Mouse (Mus musculus): ENCODE measurements around the gene Cd46.

The Cd46 gene

DNA sequence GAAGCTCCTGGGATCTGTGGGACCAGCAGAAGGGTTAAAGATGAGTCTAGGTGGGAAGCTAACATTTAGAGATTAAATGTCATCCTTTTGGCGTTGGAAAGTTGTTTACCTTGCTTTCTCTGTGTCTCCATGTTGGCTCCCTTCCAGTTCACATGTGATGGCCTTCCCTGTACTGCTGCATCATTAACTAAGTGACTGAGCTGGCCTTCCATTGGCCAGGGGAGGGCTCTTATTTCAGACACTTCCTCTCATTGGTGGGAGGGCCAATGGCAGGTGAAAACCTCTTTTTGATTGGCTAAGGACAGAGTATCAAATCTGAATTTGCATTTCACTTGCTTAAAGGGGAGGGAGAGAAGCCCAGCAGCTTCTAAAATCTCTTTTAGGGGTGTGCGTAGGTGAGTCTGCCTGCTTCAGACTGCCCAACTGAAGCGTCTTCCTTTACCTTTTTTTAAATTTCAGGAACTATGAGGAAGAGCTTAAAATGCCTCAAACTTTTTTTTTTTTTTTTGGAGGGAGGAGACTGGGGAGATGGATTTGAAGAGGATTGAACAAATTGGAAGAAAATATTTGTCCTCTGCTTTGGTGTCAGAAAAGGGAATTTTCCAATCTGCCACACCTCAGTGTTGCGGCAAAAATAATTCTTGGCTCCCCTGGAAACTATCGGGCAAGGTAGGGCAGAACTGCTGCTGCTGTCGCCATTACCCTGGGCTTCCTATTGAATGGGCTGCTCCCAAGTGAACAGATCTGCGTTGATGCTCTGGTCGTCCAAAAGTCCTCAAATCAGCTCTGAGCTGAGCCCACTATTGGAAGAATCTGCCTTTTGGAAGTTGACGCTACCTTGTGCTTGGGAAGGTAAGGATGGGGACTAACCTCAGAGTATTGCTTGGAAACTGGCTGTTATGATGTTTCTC lies 73.7 kb downstream of the Cd46 start:
- no peak for DNase-seq (ENCODE audit: extremely low spot score, low spot score)

DNA sequence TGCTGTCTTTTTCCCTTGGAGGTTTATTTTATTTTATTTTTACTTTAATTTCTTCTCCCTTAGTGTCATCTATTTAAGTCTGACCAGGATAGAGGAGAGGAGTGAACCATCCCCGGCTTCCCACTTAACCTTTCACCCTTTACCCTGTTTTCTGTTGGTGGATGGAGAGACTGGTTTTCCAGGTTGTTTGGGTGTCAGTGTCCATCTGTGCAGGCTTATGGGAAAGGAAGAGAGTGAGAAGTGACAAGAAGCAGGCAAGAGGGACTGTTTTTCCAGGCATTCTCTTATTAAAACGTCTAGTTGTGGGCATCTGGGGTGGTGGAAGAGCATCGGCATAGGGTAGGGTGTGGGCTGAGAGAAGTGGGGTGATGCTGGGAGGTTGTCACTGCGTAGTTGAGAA lies 74.4 kb downstream of the Cd46 start:
- no peak for DNase-seq (ENCODE audit: extremely low spot score, low spot score)

DNA sequence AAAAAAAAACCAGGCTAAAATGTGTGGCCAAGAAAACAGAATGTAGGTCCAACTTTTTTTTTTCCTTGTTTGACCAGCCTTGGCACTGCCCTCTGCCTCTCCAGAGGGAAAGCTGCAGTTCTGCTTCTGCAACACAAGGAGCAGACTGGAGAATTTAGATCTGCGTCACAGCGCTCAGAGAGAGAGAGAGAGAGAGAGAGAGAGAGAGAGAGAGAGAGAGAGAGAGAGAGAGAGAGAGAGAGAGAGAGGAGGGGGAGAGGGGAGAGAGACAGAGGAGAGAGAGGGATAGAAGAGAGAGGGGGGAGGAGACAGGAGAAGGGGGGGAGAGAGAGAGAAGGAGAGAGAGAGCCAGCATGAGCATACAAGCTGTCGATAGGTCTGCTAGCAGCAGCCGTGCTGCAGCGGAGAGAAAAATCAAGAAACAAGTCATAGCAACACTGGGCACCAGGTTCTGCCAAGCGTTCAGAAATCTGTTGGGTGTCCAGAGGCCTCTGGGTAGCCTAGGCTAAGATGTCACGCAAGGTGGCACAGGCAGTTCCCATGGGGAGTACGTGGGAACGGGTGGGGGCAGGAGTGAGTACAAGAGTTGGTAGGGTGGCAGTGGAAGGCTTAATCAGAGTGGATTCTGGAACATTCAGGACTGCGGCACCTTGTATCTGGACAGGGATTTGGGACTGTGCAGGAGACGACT lies 75.1 kb downstream of the Cd46 start:
- no peak for DNase-seq (ENCODE audit: extremely low spot score, low spot score)

DNA sequence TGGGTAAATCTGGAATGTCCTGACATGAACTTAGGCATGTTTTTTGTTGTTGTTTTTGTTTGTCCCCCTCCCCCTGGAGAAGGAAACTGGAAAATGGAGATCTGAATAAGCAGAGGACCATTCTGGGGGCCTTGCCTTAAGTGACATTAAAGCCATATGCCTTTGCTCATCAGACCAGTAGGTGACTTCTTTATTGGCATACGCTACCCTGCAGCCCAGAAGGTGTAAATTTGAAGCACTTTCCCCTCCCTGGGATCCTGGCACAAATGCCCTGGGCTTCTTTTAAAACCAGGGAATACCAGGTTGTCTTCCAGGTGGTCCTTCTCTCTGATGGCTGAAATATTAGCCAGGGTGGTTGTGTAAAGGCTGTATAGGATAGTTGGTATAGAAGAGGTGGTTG lies 76.8 kb downstream of the Cd46 start:
- DNase-seq (ENCODE audit: extremely low spot score, low spot score): no peak

DNA sequence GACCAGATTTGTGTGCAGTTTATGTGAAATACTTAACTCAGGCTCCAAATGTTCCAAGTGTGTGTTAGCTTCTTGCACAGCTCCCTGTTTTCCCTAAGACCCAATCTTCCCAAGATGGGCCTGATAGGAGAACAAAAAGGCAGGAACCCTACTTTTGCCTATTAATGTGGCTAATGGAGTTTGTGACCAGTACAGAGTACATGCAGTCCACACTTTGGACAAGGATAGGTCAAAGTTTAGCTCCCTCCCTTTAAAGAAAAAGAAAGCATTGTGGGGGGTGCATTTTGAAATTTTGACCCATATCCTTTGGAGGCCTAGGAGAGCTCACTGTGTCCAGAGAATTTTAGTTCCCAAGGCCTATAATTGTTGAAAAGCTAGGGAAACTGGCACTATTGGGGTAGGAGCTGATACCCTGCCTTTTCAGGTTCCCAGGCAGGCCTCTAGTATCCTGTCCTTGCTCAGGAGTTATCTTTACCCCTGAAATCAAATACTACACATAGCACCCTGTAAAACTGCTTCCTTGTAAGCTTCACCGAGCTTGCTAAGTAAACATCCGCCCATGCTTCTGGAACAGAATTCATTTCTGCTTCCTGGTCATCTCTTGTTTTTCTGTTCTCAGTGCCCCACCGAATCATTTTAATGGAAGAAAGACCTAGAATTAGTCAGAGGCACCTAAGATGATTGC lies 77.7 kb downstream of the Cd46 start:
- no peak for DNase-seq (ENCODE audit: extremely low spot score, low spot score)

DNA sequence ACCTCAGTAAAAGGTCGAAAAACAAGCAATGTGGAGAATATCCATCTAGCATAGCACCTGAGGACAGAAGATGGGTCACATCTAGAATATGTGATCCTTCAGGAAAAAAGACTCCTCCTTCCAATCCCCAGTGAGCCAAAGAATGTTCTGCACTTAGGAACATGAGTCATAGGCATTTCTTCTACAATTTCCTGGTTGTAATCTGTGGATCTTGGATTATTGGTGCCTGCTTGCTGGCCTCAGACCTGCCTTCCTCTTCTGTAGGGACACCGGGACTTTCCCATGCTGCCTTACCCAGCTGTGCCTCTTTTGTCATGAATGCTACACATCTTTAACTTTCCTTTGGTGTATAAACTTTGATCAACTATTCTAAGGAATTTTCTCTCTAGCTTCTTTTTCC lies 79.5 kb downstream of the Cd46 start:
- DNase-seq (ENCODE audit: extremely low spot score, low spot score): no peak

DNA sequence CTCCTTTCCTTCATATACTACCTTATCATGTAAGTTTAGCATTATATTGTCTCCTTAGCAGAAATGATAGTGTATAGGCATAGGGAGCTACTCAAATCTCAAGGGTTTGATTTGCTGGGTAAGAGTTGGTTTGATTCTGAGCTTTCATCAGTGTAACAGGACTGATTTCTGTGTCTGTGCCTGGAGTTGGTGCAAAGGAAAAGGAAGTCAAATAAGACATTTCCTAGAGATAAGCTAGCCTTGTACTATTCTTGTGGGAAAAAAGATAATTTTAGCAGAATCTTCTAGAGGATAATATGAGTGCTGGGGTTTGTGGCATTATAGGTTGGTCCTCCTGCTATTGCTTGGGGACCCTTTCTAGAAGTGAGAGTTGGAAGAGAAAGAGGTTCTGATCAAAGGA lies 85.8 kb downstream of the Cd46 start:
- DNase-seq (ENCODE audit: extremely low spot score, low spot score): no peak

DNA sequence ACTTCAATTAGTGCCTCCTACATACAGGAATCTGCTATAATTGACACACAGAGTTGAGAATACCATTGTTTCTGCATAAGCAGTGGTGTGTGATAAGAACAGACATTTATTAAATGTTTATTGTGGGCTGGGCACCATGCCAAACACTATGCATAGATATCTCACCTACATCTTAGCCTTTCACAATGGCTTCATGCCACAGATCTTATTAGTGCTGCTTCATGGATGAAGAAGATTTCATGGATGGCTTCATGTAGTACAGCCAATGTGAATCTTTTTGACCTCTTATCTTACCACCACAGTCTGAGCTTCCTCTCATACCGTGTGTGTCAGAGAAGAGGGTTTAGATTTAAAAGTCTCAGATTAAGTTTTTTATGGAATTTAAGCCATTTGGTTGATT lies 87.9 kb downstream of the Cd46 start:
- DNase-seq (ENCODE audit: extremely low spot score, low spot score): no peak

DNA sequence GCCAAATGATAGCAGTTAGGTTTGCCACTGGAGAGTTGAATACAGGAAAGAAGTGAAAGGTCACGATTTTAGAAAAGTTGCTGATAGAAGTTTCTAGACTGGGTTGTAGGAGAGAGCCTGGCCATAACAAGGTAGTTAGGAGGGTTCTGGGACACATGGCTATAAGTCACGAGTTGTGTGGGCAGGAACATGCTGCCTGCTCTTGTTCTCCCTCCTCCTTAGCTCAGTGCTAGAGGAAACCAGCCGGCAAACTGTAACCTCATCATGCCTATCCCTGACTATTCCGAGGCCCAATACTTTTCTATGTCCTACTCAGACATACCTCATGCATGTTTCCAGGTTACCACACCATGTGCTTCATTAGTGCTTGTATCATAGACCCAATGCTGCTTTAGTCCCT lies 88.7 kb downstream of the Cd46 start:
- DNase-seq (ENCODE audit: extremely low spot score, low spot score): no peak

DNA sequence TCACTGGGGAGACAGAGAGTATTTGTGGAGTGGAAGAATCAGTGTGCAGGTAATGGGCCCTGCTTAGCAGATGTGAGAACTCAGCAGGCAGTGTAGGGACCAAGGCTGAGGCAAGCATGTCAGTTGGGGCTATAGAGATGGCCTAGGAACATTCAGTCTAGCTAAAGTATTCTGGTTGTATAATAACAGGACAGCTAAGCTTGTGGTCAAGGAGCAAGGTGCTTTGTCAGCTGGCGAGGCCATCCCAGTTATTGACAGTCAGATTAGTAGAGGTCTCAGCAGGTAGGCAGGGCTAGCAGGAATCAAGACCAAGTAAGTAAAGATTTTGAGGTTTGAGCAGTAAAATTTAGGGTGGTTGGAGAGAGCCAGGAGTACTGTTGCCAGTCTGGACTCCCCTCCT lies 93.7 kb downstream of the Cd46 start:
- no peak for DNase-seq (ENCODE audit: extremely low spot score, low spot score)

DNA sequence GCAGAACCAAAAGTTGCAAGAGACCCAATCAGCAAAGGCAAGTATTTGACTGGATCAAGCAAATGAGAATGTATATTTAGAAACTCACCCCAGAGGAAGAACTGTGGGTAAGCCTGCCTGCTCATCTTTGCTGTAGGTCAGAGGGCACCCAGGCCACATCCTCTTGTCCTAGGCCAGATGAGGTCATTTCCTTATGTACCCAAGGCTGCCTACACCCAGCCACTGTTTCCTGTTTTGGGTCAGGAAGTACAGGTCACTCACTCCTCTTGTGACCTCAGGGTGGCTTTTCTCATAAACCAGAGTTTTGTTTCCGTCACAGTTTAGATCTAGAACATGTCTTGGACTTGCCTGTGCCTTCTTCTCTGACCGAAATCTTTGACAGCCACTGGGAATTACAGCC lies 96.9 kb downstream of the Cd46 start:
- no peak for DNase-seq (ENCODE audit: extremely low spot score, low spot score)

DNA sequence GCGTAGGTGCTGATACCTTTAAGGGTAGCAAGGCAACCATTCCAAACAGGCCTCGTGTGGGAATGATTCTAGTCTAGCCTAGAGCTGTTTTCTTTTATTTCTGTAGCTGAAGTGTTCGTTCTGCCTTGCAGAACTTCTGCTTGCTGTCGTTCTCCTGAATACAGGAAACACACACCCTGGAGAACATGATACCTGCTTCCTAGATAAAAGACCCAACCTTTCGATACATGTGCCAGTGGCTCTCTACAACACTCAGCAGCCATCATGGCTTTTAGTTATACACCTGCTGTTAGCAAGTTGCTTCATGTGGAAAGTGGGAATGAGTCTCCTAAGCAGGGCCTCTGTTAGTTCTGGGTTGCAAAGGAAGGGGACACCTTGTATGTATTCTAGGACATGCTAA lies 97.8 kb downstream of the Cd46 start:
- DNase-seq (ENCODE audit: extremely low spot score, low spot score): no peak

DNA sequence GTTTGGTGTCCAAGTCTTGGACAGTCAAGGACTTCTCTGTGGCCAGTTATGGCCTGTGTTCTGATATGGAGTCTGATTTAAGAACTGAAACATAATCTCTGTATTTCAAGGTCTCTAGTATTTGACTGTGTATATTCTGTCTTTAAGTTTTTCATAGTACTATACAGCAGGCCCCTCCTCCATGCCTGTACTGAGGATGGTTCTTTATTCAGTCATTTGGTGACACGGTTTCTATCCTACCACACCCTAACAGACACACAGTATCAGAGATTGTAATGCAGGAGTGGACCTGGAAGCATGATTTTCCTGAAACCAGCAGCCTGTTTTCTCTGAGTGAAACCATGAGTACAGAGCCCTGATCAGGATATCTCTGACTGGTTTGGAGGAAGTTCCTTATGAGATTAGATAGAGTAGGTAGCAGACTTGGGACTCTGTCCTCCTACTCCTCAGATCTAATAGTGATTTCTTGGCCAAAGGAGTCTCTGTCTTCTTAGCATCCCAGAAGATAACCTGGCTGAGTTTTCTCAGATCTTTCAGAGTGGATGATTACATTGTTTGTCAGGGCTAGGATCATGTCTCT lies 98.5 kb downstream of the Cd46 start:
- DNase-seq (ENCODE audit: extremely low spot score, low spot score): no peak

DNA sequence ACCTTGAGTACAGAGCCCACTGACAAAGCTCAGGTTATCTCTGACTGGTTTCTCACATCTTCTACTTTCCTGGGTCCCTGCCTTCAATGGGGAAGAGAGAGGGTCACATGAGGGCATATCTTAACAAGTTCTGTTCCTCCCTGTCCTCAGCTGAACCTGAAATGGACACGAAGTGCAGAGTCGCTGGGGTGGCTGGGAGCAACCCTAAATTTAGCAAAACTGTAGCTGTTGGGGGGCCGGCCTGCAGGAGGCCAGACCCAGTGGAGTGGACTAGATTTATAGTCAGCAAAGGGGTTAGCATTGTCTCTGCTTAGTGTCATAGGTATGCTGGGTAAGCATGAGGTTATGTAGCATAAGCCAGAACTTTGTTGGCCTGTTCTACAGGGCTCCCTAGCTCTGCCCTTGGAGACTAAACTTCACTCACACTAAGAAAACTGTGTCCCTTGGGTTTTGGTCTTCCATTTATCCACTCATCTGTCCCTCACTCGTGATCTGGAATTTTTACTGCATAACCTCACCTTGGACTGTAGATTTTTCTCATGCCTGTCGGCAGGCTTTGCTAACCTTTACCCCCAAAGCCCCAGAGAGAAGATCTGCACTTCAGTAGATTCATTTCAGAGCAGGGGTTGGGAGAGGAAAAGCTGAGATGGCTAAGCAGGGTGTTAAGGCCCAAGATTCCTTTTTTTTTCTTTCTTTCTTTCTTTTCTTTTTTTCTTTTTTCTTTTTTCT lies 99.3 kb downstream of the Cd46 start:
- no peak for DNase-seq (ENCODE audit: extremely low spot score, low spot score)

DNA sequence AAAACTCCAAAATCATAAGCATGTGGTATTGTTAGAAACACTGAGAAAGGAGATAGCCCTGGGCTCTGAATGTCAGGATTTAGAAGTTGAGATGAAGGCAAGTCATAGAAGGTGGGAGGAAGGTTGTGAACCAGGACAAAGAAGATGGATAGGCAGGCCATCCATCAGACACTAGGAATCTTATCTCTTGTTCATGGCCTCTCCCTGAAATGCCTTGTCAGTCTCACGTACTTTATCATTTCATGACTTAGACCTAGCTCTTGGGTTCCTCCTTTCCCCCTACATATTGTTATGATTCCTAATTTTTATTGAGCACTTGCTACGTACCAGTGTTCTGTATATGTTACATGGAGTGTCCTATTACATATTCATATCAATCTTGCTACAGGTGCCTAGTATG lies 100.4 kb downstream of the Cd46 start:
- DNase-seq (ENCODE audit: extremely low spot score, low spot score): no peak

DNA sequence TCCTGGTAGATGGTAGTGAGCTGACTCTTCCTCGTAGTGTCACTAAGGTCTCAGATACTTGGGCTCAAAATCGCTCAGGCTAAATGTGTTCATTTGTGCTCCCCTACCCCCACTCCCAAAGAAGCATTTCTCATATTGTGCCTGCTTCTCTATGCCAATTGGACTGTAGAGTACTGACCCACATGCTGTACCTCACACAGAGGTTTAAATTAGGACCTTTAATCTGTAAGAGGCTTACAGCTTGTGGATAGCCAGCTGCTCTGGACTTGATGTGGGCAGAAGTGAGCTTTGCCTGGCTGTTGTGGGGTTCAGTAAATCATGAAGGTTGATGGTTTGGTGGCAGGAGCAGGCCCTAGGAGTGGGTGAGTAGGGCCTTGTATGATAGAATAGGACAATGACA lies 101.1 kb downstream of the Cd46 start:
- no peak for DNase-seq (ENCODE audit: extremely low spot score, low spot score)

DNA sequence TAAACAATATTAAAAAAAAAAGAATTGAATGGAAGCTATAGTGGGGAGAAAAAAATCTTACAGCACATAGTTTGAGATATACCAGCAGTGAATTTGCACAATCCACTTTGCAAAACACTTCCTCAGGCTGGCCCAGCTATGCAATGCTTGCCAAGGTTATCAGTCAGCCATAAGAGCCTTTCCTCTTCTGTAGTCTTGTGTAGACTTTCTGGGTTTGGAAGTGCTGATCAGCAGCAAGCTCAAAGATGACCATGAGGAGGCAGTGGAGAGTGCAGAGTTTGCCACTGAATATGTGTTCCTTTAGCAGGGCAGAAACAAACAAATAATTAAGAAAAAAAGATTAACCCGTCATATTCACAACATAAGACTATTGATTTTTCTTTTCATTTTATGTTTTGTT lies 103.0 kb downstream of the Cd46 start:
- no peak for DNase-seq (ENCODE audit: extremely low spot score, low spot score)
